Mouse (Mus musculus) gastrocnemius, adult 2 months (tissue): ENCODE measurements around the gene Mdga1. TPM values are rescaled to one million over a fixed set of nuclear protein-coding genes. Genes with fewer than 3 reads are reported as not detected.
A peak's percentile ranks its signal among the peaks of the same experiment; 100 is the strongest.
"Not testable (repeated sequence)": the region's sequence is repeated elsewhere in the genome, so short reads cannot be mapped to it uniquely, and the experiment has no call there.

Experiments
- DNase-seq: peaks from one replicate; pipeline ENCODE4 v3.0.0; 2022
- H3K27ac ChIP-seq: fragments of 200-600 bp; 2 replicates; pipeline ENCODE4 v1.8.1; 2022; ENCODE audit warnings: mild to moderate bottlenecking
- H3K4me3 ChIP-seq: fragments of 200-600 bp; 2 replicates; pipeline ENCODE4 v1.8.1; 2022; ENCODE audit warnings: mild to moderate bottlenecking, moderate library complexity
- CTCF ChIP-seq: fragments of 200-600 bp; IDR thresholded peaks from 2 replicates; pipeline ENCODE4 v1.8.1; 2022; ENCODE audit warnings: antibody characterized with exemption, mild to moderate bottlenecking, moderate library complexity
- intact Hi-C: fragments of 180-260 bp; cut with DNase I; formaldehyde crosslinking; loops from one replicate; pipeline ENCODE4 v1.15.1; 2025
- total RNA-seq, 2 experiments: library from RNA; stranded (reverse); gene quantifications; 2 replicates each; pipeline ENCODE4 v1.2.3; 2021

Mdga1 gene
- total RNA-seq, 2 experiments from 2014 or later, result 29.5 to 41.3 TPM

DNA sequence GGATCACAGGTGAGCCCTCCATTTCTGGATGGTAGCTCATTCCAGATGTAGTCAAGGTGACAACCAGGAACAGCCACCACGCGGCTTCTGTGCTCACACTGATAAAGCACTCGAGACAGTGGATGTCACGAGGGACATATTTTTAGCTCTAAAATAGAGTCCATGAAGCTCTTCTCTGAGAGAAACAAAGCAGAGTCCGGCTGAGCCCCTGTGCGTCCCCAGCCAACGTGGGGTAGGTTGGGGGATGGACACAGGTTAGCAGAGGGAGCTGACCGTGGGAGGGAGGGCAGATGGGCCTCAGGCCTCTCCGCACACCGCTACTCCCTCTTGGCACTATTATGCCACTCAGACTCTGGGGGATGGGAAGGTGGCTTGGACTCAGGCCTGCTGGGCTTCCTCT is 181.3 kb downstream of the Mdga1 start:
- no peak overlapping the region for H3K4me3 ChIP-seq
- H3K27ac ChIP-seq, result no peak overlapping the region
- no peak for DNase-seq
- TF ChIP-seq CTCF, result no peak
- intact Hi-C loops, result no loop called here

- intact Hi-C loops, result no loop called here
- DNase-seq, result no peak
- TF ChIP-seq CTCF, result peak; percentile 19; the same call in 1 of the 2 replicates
- Histone ChIP-seq H3K4me3 (no peak overlapping the region), H3K27ac (no peak overlapping the region)
Measured at GRCm38 (mm10) chr17:29784820-29785219, 185.1 kb downstream of the Mdga1 start.

GRCm38 (mm10) chr17:29781472-29781871 is 188.4 kb downstream of the Mdga1 start:
- H3K4me3 ChIP-seq, intact Hi-C loops, H3K27ac ChIP-seq, DNase-seq: not testable (repeated sequence)

- Histone ChIP-seq H3K27ac (no peak overlapping the region), H3K4me3 (no peak overlapping the region)
- no peak for DNase-seq
- TF ChIP-seq CTCF, result no peak
- intact Hi-C loops, result loop anchor here (10.0 kb wide), 1 partner anchor 173 kb away; no protein-coding TSS in a partner anchor
Measured at GRCm38 (mm10) chr17:29778021-29778420, 191.9 kb downstream of the Mdga1 start.

Other genes starting within 250 kb of the Mdga1 start
- 100 to 1,000 TPM; 193 to 204 TPM for gene Zfand3, start 34.6 kb upstream of the Mdga1 start, total RNA-seq